Mouse (Mus musculus) hindbrain, postnatal 0 days (tissue): Measurements from ENCODE around the gene Fam161b. TPM values are rescaled to one million over a fixed set of nuclear protein-coding genes. Genes with fewer than 3 reads are reported as not detected.

Experiments used
- ATAC-seq: fragments of 200-750 bp; cut with Nextera tagmentation; 2 replicates; pipeline ENCODE4 v1.8.0; 2017; ENCODE audit warnings: mild to moderate bottlenecking, moderate TSS enrichment, moderate library complexity
- DNase-seq: peaks from one replicate; pipeline ENCODE4 v3.0.0-alpha.2; 2015; ENCODE audit warnings: low spot score
- H3K27ac ChIP-seq: fragments of 300-500 bp; sonication (generic); 2 replicates; pipeline ENCODE4 v1.5.1; 2014; ENCODE audit warnings: mild to moderate bottlenecking
- H3K27me3 ChIP-seq: fragments of 300-500 bp; sonication (generic); 2 replicates; pipeline ENCODE4 v1.6.1; 2014; ENCODE audit warnings: low read length, mixed read lengths; ENCODE audit not compliant: insufficient read depth
- H3K36me3 ChIP-seq: fragments of 300-500 bp; sonication (generic); 2 replicates; pipeline ENCODE4 v1.6.1; 2014; ENCODE audit warnings: low read length, mixed read lengths; ENCODE audit not compliant: insufficient read depth
- H3K4me1 ChIP-seq: fragments of 300-500 bp; sonication (generic); 2 replicates; pipeline ENCODE4 v1.6.1; 2014; ENCODE audit warnings: antibody characterized with exemption, low read length, mixed read lengths; ENCODE audit not compliant: insufficient read depth
- H3K4me2 ChIP-seq: fragments of 300-500 bp; sonication (generic); 2 replicates; pipeline ENCODE4 v1.6.1; 2014; ENCODE audit warnings: low read depth, mild to moderate bottlenecking, low read length, moderate library complexity, mixed read lengths
- H3K4me3 ChIP-seq: fragments of 300-500 bp; sonication (generic); 2 replicates; pipeline ENCODE4 v1.5.1; 2014; ENCODE audit warnings: low read length
- H3K9ac ChIP-seq: fragments of 300-500 bp; sonication (generic); replicated peaks from 2 replicates; pipeline ENCODE4 v1.6.1; 2014; ENCODE audit warnings: mild to moderate bottlenecking, low read length, moderate library complexity, mixed read lengths
- H3K9me3 ChIP-seq: fragments of 300-500 bp; sonication (generic); 2 replicates; pipeline ENCODE4 v1.6.1; 2016; ENCODE audit warnings: low read length, mixed read lengths
- CTCF ChIP-seq: IDR thresholded peaks from 2 replicates; pipeline ENCODE4 v1.5.1; 2016; ENCODE audit warnings: antibody characterized with exemption, control low read depth, low read depth
- WGBS: fragments of 180-500 bp; shearing (Covaris S2); extraction: QIAGEN DNeasy Blood & Tissue Kit; methylation state at CpG from one replicate; pipeline ENCODE4 v1.1.7; 2014; 5-methylcytosine and 5-hydroxymethylcytosine counted together
- polyA plus RNA-seq: library from polyadenylated mRNA; unstranded; fragments of >200 nt; fragmentation: Nextera tagmentation; extraction: Ambion mirVana; gene quantifications from 2 replicates; pipeline ENCODE4 v1.2.1, GENCODE M21; 2015
- total RNA-seq: library from RNA; depleted of rRNA; stranded (reverse); fragments of >200 nt; gene quantifications from 2 replicates; pipeline ENCODE4 v1.2.3, GENCODE M21; 2014

The Fam161b gene
- total and polyA plus RNA-seq, 2 experiments from 2014 or later, result 9.7 to 9.8 TPM

GRCm38 (mm10) chr12:84396947-84397679 lies 35.5 kb upstream of the Fam161b start:
- Histone ChIP-seq H3K4me3 (no peak overlapping the region), H3K36me3 (no peaks in the 10 kb centered on the region), H3K4me2 (no peak overlapping the region), H3K27me3 (no peaks in the 10 kb centered on the region), H3K4me1 (no peaks in the 10 kb centered on the region), H3K9me3 (no peaks in the 10 kb centered on the region), H3K27ac (no peak overlapping the region), H3K9ac (no peak overlapping the region)
- no peak for TF ChIP-seq CTCF
- ATAC-seq, result no peak
- DNase-seq, result no peak
- 89% methylated on average over 14 of the region's 14 CpGs for WGBS

GRCm38 (mm10) chr12:84393847-84394246 lies 32.2 kb upstream of the Fam161b start:
- H3K27ac ChIP-seq, result no peak overlapping the region
- WGBS, result 92% methylated on average over 5 of the region's 5 CpGs
- H3K36me3 ChIP-seq, result no peaks in the 10 kb centered on the region
- H3K9me3 ChIP-seq, result no peaks in the 10 kb centered on the region
- H3K4me2 ChIP-seq, result no peak overlapping the region
- no peaks in the 10 kb centered on the region for H3K4me1 ChIP-seq
- ATAC-seq (no peak), DNase-seq (no peak)
- H3K4me3 ChIP-seq, result no peak overlapping the region
- no peak overlapping the region for H3K9ac ChIP-seq
- H3K27me3 ChIP-seq, result no peaks in the 10 kb centered on the region
- no peak for TF ChIP-seq CTCF

- TF ChIP-seq CTCF, result no peak
- H3K4me2 ChIP-seq, result no peak overlapping the region
Observed at GRCm38 (mm10) chr12:84392681-84393080, 31.0 kb upstream of the Fam161b start.

GRCm38 (mm10) chr12:84390336-84390735 lies 28.7 kb upstream of the Fam161b start:
- Histone ChIP-seq H3K9me3 (no peaks in the 10 kb centered on the region), H3K36me3 (0 out of 2 replicates have a peak, but pooled peaks cover 7% of the 10 kb centered on the region), H3K27me3 (no peaks in the 10 kb centered on the region), H3K4me3 (no peak overlapping the region), H3K4me2 (no peak overlapping the region), H3K27ac (no peak overlapping the region), H3K9ac (no peak overlapping the region), H3K4me1 (no peaks in the 10 kb centered on the region)
- DNase-seq, result no peak
- no peak for ATAC-seq
- no peak for TF ChIP-seq CTCF
- WGBS, result 88% methylated on average over 6 of the region's 6 CpGs

More at GRCm38 (mm10) chr12:84392681-84393080, 31.0 kb upstream of the Fam161b start:
- Histone ChIP-seq H3K36me3 (0 out of 2 replicates have a peak, but pooled peaks cover 4% of the 10 kb centered on the region), H3K27ac (no peak overlapping the region), H3K4me1 (no peaks in the 10 kb centered on the region), H3K9me3 (no peaks in the 10 kb centered on the region), H3K27me3 (no peaks in the 10 kb centered on the region), H3K4me3 (no peak overlapping the region), H3K9ac (no peak overlapping the region)
- DNase-seq (no peak), ATAC-seq (no peak)
- WGBS, result 95% methylated on average over 4 of the region's 4 CpGs

GRCm38 (mm10) chr12:84388774-84389400 lies 27.3 kb upstream of the Fam161b start:
- no peak overlapping the region for H3K27ac ChIP-seq

GRCm38 (mm10) chr12:84388097-84388496 lies 26.5 kb upstream of the Fam161b start:
- Histone ChIP-seq H3K4me3 (no peak overlapping the region), H3K27me3 (no peaks in the 10 kb centered on the region), H3K36me3 (0 out of 2 replicates have a peak, but pooled peaks cover 9% of the 10 kb centered on the region), H3K9me3 (no peaks in the 10 kb centered on the region), H3K27ac (no peak overlapping the region), H3K9ac (no peak overlapping the region), H3K4me2 (no peak overlapping the region), H3K4me1 (no peaks in the 10 kb centered on the region)
- DNase-seq, result no peak
- 83% methylated on average over 8 of the region's 8 CpGs for WGBS
- no peak for ATAC-seq
- no peak for TF ChIP-seq CTCF

More at GRCm38 (mm10) chr12:84388774-84389400, 27.3 kb upstream of the Fam161b start:
- ATAC-seq (no peak), DNase-seq (no peak)
- no peaks in the 10 kb centered on the region for H3K4me1 ChIP-seq
- H3K36me3 ChIP-seq, result 0 out of 2 replicates have a peak, but pooled peaks cover 9% of the 10 kb centered on the region
- no peak overlapping the region for H3K4me3 ChIP-seq
- no peak overlapping the region for H3K4me2 ChIP-seq
- H3K9ac ChIP-seq, result no peak overlapping the region
- WGBS, result 75% methylated on average over 14 of the region's 14 CpGs
- no peak for TF ChIP-seq CTCF
- H3K27me3 ChIP-seq, result no peaks in the 10 kb centered on the region
- no peaks in the 10 kb centered on the region for H3K9me3 ChIP-seq

- WGBS, result 95% methylated on average over 4 of the region's 4 CpGs
- H3K4me2 ChIP-seq, result no peak overlapping the region
- no peak overlapping the region for H3K27ac ChIP-seq
- H3K36me3 ChIP-seq, result peaks cover 14% of the 10 kb centered on the region; the same call in 1 of the 2 replicates
- TF ChIP-seq CTCF, result no peak
- H3K9ac ChIP-seq, result no peak overlapping the region
- H3K4me1 ChIP-seq, result no peaks in the 10 kb centered on the region
- no peak overlapping the region for H3K4me3 ChIP-seq
- no peak for DNase-seq
- ATAC-seq, result no peak
- H3K9me3 ChIP-seq, result no peaks in the 10 kb centered on the region
- H3K27me3 ChIP-seq, result no peaks in the 10 kb centered on the region
Observed at GRCm38 (mm10) chr12:84385408-84385807, 23.8 kb upstream of the Fam161b start.
